Mouse (Mus musculus) heart, adult 8-10 months (tissue): ENCODE measurements around the gene Cst7. TPM values are rescaled to one million over a fixed set of nuclear protein-coding genes. Genes with fewer than 3 reads are reported as not detected.
"Not testable (repeated sequence)": the region's sequence is repeated elsewhere in the genome, so short reads cannot be mapped to it uniquely, and the experiment has no call there.

Experiments
- DNase-seq: peaks from one replicate; pipeline ENCODE4 v3.0.0; 2022; ENCODE audit warnings: low spot score
- total RNA-seq, 4 experiments: library from RNA; stranded (reverse); gene quantifications; 2 replicates each; pipeline ENCODE4 v1.2.4; 2022

Cst7 gene
- total RNA-seq = not detected

GRCm38 (mm10) chr2:150569847-150570590 is at the start of gene Cst7:
Gene Cst7, plus strand, starts transcription at chr2:150570415.
- no peak for DNase-seq

DNA sequence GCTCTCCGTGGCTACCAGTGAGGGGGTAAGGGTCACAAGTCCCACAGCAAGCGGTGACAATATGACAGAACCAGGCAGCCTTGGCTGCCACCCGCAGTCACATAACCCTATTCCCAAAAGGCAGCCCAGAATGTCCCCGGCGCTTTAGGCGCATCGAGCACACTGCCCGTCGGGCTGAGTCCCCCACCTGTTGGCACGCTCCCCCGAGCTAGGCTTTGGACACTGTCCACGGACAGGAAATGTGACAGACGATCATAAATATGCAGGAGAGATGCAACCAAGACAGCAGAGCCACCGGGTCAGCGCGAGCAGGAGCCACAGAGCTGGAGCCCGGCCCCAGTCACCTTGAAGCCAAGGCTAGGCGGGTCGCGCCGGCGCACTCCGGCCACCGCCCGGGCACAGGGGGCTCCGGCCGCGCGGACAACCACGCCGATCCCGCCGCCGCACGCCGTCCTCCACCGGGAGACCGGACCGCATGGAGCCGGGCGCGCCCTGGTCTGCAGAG is 44.5 kb upstream of the Cst7 start:
- no peak for DNase-seq

DNA sequence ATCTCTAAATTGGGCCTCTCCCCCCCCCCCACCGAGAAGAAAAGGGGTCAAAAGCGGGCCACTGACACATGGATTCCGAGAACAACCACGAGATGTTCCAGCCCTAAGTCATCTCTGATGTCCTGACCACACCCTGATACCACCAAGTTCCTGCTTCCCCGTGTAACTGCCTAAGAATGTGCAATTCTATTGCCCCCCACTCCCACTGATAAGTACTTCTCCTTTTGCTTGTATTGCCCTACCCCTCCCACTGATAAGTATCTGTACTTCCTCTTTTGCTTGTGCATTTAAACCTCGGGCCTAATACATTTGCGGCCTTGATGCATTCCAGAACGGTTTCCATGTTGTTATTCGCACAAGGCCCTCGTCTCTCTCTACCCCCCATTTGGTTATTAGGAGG is 20.6 kb upstream of the Cst7 start:
- DNase-seq = not testable (repeated sequence)

DNA sequence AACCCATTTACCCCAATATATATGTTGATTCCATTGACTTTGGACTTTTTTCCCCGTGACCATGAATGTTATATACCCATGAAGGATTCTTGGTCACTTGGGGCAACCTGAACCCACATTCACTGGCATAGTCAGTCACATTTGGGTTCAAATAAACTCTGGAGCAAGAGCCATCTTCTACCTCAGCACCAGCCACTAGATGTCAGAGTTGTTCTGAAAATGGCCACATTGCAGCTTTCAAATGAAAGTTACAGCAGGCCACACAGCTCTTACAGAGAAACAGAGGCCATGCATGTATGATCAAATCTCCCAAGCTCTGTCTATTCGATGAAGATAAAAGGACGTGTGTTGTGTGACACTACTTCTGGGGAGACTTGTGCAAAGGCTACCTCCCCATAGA is 11.6 kb upstream of the Cst7 start:
- peak; percentile 7 for DNase-seq

DNA sequence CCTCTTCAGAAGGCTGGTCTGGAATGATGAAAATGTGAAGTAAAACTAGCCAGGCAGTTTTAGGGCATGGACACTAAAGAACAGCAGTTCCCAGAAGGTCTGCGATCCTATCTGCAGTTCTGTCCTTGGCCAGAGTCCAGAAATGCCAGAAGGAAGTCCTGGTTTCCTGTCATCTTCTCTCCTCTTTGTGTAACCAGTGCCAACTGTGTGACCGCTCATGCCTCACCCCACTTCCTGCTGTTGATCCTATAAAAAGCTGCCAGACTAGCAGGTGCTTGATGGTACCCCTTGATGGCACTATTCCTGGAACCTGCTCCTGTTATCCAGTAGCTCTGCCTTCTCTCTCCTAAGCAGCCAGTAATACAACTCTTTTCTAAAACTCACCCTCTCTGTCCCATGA is 3.2 kb upstream of the Cst7 start:
- DNase-seq = no peak

- no peak for DNase-seq
Measured at GRCm38 (mm10) chr2:150570761-150571160, 546 bp downstream of the Cst7 start.

DNA sequence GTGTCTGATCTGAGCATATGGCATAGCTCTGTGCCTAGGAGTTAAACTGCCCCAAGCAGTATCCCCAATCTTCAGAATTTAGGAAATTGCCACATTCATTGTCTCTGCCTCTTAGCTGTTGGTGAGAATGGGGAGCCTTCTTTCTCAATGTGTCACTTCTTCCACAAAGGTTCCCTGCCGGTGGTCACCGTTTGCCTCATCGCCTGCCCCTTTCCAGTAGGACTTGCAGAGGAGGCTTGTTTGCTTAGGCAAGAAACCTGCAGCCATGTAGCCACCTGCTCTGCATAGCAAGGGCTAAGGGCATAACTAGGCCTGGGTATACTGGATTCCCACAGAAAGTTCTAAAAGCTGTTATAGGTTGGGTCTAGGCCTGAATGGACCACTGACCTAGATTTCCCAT is 2.2 kb downstream of the Cst7 start:
- DNase-seq = no peak

GRCm38 (mm10) chr2:150576256-150576655 is 6.0 kb downstream of the Cst7 start:
- no peak for DNase-seq

- DNase-seq = no peak
Measured at GRCm38 (mm10) chr2:150578603-150579002, 8.4 kb downstream of the Cst7 start.

- DNase-seq = no peak
Measured at GRCm38 (mm10) chr2:150579628-150580027, 9.4 kb downstream of the Cst7 start.

DNA sequence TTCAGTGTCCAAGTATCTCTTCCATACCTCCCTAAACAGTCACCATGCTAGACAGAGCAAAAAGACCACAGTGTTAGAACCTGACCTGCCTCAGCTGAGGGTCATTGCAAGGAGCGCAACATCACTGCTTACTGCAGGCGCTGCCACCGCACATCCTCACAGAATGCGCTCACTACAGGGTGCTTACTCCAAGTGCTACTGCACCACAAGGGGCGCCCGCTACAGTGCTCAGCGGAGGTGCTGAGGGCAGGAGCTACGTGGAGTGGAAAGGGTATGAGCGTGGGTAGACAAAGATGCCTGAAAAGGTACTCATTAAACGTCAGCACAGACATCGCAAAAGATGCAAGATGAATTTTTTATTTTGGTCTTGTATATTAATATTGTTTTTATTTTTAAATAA is 18.9 kb downstream of the Cst7 start:
- DNase-seq = no peak

DNA sequence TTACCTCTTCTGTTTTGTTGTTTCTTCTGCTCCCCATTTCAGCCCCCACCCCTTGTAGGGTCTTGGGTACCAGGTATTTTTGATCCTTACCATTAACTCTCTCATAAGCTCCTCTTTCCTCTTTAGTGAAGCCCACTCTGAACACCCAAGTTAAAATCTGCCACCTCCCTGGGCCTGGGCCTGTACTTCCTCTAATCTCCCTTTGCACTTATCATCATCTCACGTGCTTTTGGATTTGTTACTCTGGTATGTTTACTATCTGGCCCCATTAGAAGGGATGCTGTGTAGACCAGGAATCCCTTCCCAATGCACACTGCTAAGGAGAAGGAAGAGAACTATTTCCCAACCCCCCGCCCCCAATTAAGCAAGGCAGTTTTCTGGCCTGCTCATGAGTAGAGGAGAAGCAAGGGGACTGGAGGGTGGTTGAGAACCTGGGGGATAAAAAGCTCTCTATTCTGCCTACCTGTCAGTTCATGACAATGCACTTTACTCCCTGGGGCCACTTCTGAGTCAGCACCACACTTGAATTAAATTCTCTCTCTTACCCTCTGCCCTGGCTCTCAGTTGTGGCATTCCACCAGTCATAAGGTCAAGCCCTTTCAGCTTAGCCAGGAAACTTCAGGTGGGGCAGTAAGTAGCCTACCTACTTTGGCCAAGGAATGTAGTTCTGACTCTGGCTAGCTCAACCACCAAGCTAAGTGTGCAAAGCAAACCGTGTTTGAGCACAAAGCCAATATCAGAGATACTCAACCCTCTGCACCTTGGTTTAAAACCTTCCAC is 25.4 kb downstream of the Cst7 start:
- no peak for DNase-seq

DNA sequence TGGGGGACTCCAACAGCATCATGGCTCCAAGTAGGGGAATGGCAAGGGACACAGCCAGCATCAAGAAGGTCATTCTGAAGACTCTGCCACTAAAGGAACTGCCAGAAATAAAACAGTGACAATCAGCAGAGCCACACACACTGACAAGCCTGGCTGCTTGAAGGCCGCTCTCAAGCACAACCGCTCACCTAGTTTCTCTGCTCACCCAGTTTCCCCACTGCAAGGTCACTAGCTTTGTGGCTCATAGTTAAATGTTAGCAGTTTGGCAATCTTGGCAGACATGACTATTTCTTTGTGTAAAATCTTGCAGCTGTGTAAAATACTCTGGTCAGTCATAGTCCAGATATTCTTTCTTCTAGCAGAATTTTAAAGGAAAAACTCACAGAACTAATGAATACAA is 30.0 kb downstream of the Cst7 start:
- no peak for DNase-seq

- DNase-seq = peak; percentile 26
Measured at GRCm38 (mm10) chr2:150602166-150602565, 32.0 kb downstream of the Cst7 start.

DNA sequence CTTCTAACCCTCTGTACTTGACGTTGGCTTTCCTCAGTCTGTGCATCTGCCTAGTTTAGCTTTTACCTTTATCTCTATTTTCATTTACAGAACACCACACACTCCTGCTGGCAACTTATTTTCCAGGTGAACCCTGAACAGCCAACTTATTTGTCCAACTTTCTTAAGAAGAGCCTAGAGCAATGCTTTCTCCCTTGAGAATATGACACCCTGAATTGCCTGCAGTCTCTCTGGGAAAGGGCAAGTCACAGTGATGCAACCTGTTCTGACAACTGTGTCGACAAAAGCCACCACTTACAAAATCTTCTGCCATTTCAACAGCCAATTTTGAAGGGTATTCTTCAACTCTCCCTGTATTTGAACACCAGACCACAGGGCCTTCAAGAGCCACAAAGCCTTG is 34.6 kb downstream of the Cst7 start:
- no peak for DNase-seq

DNA sequence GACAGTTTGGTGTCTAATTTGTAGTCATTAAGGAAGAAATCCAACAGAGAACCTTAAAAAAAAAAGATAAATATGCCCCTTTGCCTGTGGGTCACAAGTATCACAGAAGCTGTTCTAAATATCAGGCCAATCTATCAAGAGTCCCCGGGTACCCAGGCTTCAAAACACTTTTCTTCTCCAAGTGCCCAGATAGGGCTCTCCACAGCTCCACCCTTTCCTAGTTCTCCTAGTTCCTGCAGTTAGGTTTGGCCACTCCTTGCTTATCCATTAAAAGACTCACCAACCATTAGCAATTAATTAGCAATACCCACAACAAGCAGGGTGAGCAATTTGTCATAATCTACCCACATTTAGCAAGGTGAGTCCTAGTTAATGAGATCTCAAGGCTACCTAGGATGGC is 36.9 kb downstream of the Cst7 start:
- no peak for DNase-seq

GRCm38 (mm10) chr2:150608087-150608799 is 38.0 kb downstream of the Cst7 start, which contains the start of gene Apmap:
Gene Apmap, minus strand, starts transcription at chr2:150608567.
- DNase-seq = peak; percentile 98

DNA sequence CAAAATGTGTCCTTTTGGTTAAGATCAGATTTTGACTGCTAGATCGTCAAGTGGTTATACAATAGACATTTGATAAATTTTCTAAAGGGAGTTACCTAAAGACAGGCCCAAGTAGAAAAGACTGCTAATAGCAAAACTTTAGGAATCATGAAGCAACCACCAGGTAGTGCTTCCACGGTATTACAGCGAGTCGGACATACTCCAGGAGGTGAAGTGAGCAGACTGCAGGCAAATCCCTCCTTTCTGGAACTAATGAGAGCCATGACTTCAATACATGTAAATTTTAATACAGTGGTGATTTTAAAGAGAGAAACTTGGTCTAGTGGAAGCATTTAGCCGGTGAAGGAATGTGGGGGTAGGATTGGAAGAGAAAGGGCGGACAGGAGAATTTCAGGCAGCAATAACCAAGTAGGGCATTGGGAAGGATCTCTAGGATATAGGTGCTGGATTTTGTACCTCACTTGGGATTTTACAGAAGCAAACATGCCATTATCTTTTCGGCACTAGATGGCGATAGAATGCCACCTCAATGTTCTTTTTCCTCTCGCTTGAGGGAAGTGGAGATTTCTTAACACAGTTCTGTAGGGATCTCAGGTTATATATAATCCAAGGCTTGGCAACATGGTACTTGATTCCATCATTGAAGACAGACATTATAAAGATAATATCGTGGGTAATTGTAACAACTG is 38.8 kb downstream of the Cst7 start:
- peak; percentile 76 for DNase-seq

- no peak for DNase-seq
Measured at GRCm38 (mm10) chr2:150610097-150610496, 39.9 kb downstream of the Cst7 start.

DNA sequence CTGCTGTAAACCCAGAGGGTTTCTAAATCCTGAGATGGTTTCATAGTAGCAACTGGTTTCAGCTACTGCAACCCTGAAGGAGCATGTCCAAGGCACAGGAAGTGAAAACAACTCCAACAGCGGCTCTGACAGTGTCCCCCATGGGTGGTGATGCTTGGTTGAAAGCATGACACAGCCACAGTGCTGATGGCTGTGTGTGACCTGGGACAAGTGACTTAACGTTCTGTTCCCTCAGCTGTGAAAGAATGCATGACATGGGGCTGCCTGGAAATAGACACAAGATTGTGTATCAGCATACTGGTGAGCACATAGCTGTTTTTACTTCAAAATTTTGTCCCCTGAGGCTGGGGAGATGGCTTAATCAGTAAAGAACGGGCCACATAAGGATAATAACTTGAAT is 51.5 kb downstream of the Cst7 start:
- peak; percentile 25 for DNase-seq

DNA sequence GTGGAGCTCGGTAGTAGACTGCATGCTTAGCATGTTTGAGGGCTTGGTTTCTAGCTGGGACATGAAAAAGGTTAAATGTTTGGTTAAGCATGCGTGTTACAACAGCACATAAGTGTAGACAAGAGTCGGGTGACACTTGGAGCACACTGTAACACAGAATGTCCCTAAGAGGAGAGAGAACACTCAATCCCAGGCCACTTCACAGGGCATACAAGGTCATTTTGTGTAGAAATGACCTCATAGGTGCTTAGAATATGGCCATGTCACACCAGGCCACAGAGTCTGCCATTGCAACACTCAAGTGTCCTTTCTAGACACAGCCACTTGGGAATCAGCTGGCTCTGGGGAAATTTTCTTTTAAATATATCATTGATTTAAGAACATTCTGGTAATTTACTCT is 53.7 kb downstream of the Cst7 start:
- no peak for DNase-seq

DNA sequence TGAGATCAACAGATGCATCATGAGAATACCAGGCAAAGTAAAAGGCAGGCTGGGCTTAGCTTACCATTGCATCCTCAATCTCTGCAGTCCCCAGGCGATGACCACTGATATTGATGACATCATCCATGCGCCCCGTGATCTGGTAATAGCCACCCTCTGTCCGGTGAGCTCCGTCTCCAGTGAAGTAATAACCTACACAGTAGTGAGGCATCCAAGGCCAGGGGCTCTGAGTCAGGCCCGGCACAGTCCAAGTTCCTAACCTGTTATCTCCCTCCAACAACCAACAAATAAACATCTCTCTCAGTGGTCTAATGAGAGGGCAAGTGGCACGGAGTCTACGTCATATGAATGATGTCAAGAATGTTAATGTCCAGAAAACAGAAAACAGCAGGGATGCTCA is 54.7 kb downstream of the Cst7 start:
- DNase-seq = no peak
